Mouse (Mus musculus): ENCODE results near the gene Nmnat2. TPM values are rescaled to one million over a fixed set of nuclear protein-coding genes. Genes with fewer than 3 reads are reported as not detected.

Gene Nmnat2
- total and polyA plus RNA-seq, 3 experiments, result 1.3 to 2.8 TPM; not detected in 1

DNA sequence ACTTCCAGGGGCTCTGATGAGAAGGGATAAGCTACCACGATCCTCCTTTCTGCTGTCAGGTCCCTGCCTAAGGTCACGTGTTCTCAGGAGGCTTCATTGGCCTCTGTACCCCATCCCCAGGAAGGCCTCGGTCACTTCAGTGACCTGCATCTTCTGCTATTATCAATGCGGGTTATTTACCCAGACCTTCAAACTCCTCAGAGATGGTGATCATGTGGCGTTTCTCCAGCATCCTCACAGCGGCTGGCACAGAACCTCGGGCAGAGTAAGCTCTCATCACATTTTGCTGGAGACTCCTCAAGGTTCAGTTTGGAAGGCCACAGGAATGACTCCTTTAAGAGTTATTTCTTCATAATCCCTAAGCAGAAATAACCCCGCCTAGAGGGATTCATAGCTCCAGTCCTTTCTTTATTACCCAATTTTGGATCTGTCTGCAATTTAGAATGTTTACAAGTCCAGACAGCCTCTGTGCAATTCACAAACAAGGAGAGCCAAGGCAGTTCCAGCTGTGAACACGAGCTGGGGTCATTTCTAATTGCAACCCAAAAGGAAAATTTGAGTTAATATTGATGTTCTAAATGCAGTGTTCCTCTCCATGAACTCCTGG, 110.1 kb downstream of the Nmnat2 start:
- Histone ChIP-seq H3K36me3 (ENCODE audit: control insufficient read depth in 1 of 2, insufficient read depth in 2 of 2, low read length in 2 of 2) (peaks cover 0 to 5% of the 10 kb centered on the region in 2 experiments; a peak in 2 of 4 replicates), H3K4me3 (ENCODE audit: control insufficient read depth in 1 of 2, insufficient read depth in 1 of 2, low read depth in 2 of 2, low read length in 2 of 2) (no peak overlapping the region), H3K27me3 (ENCODE audit: control insufficient read depth in 1 of 2, insufficient read depth in 2 of 2, low read length in 2 of 2) (no peaks in the 10 kb centered on the region), H3K79me2 (ENCODE audit: control insufficient read depth, insufficient read depth, low read length, poor library complexity) (no peaks in the 10 kb centered on the region), H3K9ac (ENCODE audit: control insufficient read depth, low read depth, low read length, poor library complexity, severe bottlenecking) (no peak overlapping the region), H3K27ac (ENCODE audit: control insufficient read depth, low read depth, low read length) (no peak overlapping the region), H3K9me3 (replicated peaks; ENCODE audit: insufficient read depth, low read length) (no peaks in the 10 kb centered on the region), H3K4me1 (ENCODE audit: control insufficient read depth in 1 of 2, insufficient read depth in 2 of 2, low read length in 2 of 2) (peaks cover 4 to 8% of the 10 kb centered on the region in 2 experiments)
- no peak for DNase-seq (ENCODE audit: low read depth, low spot score)
- TF ChIP-seq TAL1 (IDR thresholded peaks at IDR 0.05; ENCODE audit: low read length), result no peak
- TF ChIP-seq HCFC1 (IDR thresholded peaks at IDR 0.05; ENCODE audit: low read depth, low read length), result no peak
- TF ChIP-seq ELF1 (IDR thresholded peaks at IDR 0.05; ENCODE audit: low read depth, low read length), result no peak
- no peak for TF ChIP-seq SIN3A (IDR thresholded peaks at IDR 0.05; ENCODE audit: low read length)
- no peak for TF ChIP-seq POLR2AphosphoS5 (IDR thresholded peaks at IDR 0.05; ENCODE audit: borderline replicate concordance, low read depth, low read length)
- TF ChIP-seq JUND (IDR thresholded peaks at IDR 0.05; ENCODE audit: low read depth, low read length), result no peak
- no peak for TF ChIP-seq KAT2A (conservative IDR thresholded peaks at IDR 0.05; ENCODE audit: low read depth, low read length)
- TF ChIP-seq CHD2 (IDR thresholded peaks at IDR 0.05; ENCODE audit: low read length), result no peak
- TF ChIP-seq E2F4 (IDR thresholded peaks at IDR 0.05; ENCODE audit: borderline replicate concordance, low read depth, low read length), result no peak
- no peak for TF ChIP-seq TBP (IDR thresholded peaks at IDR 0.05; ENCODE audit: low read depth, low read length)
- no peak for TF ChIP-seq BHLHE40 (IDR thresholded peaks at IDR 0.05; ENCODE audit: borderline replicate concordance, low read depth, low read length)

DNA sequence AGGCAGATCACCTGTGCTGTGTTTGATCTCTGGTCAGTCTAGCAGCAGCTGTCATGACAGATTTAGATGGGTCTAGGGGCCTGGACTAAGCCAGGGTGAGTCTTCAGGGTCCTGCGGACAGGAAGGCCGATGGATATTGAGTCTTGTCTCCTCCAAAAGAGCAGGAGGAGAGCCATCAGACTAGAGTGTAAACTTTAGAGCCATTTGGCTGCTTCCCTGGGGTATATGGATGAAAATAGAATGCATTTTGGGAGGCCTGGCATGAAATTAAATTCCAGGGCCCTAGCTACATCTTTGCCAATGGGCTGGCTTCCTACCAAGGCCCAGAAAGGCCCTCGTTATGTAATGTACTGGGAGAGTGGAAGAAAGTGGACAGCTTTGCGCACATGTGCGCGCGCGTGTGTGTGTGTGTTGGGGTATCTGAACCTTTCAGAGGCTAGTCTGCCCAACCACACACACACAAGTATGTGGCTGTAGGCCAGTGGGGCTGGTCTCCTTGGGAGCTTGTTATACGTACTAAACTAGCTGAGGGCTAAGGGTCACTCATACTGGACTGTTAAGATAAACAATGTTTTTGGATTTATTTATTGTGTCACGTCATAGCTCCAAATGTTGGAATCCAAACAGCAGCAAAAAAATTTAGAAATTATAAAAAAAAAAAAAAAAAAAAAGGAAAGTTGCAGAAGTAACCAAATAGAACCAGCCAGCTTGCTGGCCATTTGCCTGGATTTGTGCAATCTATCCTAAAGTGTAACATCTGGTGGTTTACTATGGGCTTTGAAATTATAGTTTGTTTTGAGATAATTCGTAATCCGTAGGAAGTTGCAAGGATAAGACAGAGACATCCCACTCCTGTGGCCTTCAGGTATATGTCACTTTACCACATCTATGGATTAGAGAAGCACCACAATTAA, 110.9 kb downstream of the Nmnat2 start:
- Histone ChIP-seq H3K36me3 (ENCODE audit: control insufficient read depth in 1 of 2, insufficient read depth in 2 of 2, low read length in 2 of 2) (peaks cover 0 to 5% of the 10 kb centered on the region in 2 experiments; a peak in 2 of 4 replicates), H3K4me3 (ENCODE audit: control insufficient read depth in 1 of 2, insufficient read depth in 1 of 2, low read depth in 2 of 2, low read length in 2 of 2) (no peak overlapping the region), H3K79me2 (ENCODE audit: control insufficient read depth, insufficient read depth, low read length, poor library complexity) (no peaks in the 10 kb centered on the region), H3K27me3 (ENCODE audit: control insufficient read depth in 1 of 2, insufficient read depth in 2 of 2, low read length in 2 of 2) (no peaks in the 10 kb centered on the region), H3K4me1 (ENCODE audit: control insufficient read depth in 1 of 2, insufficient read depth in 2 of 2, low read length in 2 of 2) (peaks cover 4 to 8% of the 10 kb centered on the region in 2 experiments), H3K9ac (ENCODE audit: control insufficient read depth, low read depth, low read length, poor library complexity, severe bottlenecking) (no peak overlapping the region), H3K9me3 (replicated peaks; ENCODE audit: insufficient read depth, low read length) (no peaks in the 10 kb centered on the region), H3K27ac (ENCODE audit: control insufficient read depth, low read depth, low read length) (no peak overlapping the region)
- TF ChIP-seq ZNF384 (IDR thresholded peaks at IDR 0.05; ENCODE audit: low read depth, low read length) (peak; percentile 86), MYC (IDR thresholded peaks at IDR 0.05; ENCODE audit: low read depth, low read length) (no peak), EP300 (IDR thresholded peaks at IDR 0.05; ENCODE audit: low read depth in 1 of 2, low read length in 2 of 2) (peak; percentile 23 to 25; a peak in 2 of 4 replicates), ETS1 (IDR thresholded peaks at IDR 0.05; ENCODE audit: low read depth, low read length) (peak; percentile 16; the same call in 1 of the 2 replicates), RCOR1 (IDR thresholded peaks at IDR 0.05; ENCODE audit: low read depth, low read length) (peak; percentile 17; the same call in 1 of the 2 replicates)
- DNase-seq (ENCODE audit: low read depth, low spot score), result peak; percentile 64

All from MEL (cell line).